Comparison of ENCODE assay signal across 9 mouse cellular contexts in the genomic region with DNA sequence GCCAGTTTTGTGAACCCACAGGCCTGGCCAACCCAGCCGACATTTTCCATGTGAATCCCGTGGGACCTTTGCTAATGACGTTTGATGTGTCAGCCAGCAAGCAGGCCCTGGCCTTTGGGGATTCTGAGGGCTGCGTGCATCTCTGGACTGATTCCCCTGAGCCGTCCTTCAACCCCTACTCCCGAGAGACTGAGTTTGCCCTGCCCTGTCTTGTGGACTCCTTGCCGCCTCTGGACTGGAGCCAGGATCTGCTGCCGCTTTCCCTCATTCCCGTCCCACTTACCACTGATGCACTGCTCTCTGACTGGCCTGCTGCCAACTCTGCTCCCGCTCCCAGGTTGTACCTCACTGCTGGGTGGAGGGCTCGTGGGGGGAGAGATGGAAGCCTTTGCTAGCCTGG. TPM values are rescaled to one million over a fixed set of nuclear protein-coding genes. Genes with fewer than 3 reads are reported as not detected.
DNase-seq lines count a peak whose midpoint lies in the region; ATAC-seq lines count a peak whose summit lies in the region.
"Had no signal": no experiment of that assay in that cellular context is flagged by ENCODE, and none has a peak within 500 bp of the region (broad histone marks: within the 10 kb centered on the region; RNA-seq: fewer than 3 reads in every experiment).

No protein-coding gene starts in this region.

- peak; percentile 28 for DNase-seq in kidney, adult 18-20 months
- DNase-seq in adrenal gland, postnatal 10 days: peak; percentile 83
- peak; percentile 10 for DNase-seq in lung, postnatal 36 days
- DNase-seq in thymus, postnatal 10 days (ENCODE audit: low spot score in 2 of 2): no peak
- no peak for DNase-seq in embryo, embryonic 10 days (ENCODE audit: low spot score)
- DNase-seq in liver, embryonic 11.5 days (ENCODE audit: low spot score): no peak

- no peak overlapping the region for H3K9ac ChIP-seq in kidney, embryonic 14.5 days (ENCODE audit: low read depth, low read length)
- peak overlapping the region; percentile 34; the same call in 1 of the 2 replicates for H3K9ac ChIP-seq in heart, embryonic 11.5 days (ENCODE audit: low read depth, low read length)
- no peak overlapping the region for H3K9ac ChIP-seq in liver, embryonic 11.5 days (ENCODE audit: low read depth, low read length)

- no peak overlapping the region for H3K4me2 ChIP-seq in kidney, embryonic 14.5 days (replicated peaks; ENCODE audit: low read depth, low read length)
- peak overlapping the region; percentile 48 for H3K4me2 ChIP-seq in heart, embryonic 11.5 days
- H3K4me2 ChIP-seq in liver, embryonic 11.5 days: no peak overlapping the region

- H3K9me3 ChIP-seq in kidney, embryonic 14.5 days (ENCODE audit: control insufficient read depth, low read length): no peaks in the 10 kb centered on the region
- no peaks in the 10 kb centered on the region for H3K9me3 ChIP-seq in heart, embryonic 11.5 days (replicated peaks; ENCODE audit: control insufficient read depth, low read length)
- H3K9me3 ChIP-seq in liver, embryonic 11.5 days (ENCODE audit: control insufficient read depth, low read length): no peaks in the 10 kb centered on the region

- H3K36me3 ChIP-seq in kidney, embryonic 14.5 days (ENCODE audit: control insufficient read depth, insufficient read depth, low read length): peaks cover 61% of the 10 kb centered on the region
- peaks cover 24% of the 10 kb centered on the region for H3K36me3 ChIP-seq in heart, embryonic 11.5 days (ENCODE audit: control insufficient read depth, insufficient read depth, low read length)
- H3K36me3 ChIP-seq in liver, embryonic 11.5 days (ENCODE audit: control insufficient read depth, insufficient read depth, low read length): peaks cover 24% of the 10 kb centered on the region

- H3K27ac ChIP-seq in kidney, embryonic 14.5 days (ENCODE audit: low read depth, low read length): no peak overlapping the region
- H3K27ac ChIP-seq in heart, embryonic 11.5 days (ENCODE audit: low read depth, low read length): peak overlapping the region; percentile 81
- H3K27ac ChIP-seq in liver, embryonic 11.5 days (ENCODE audit: low read depth, low read length): no peak overlapping the region

- H3K4me1 ChIP-seq in kidney, embryonic 14.5 days (ENCODE audit: control insufficient read depth, insufficient read depth, low read length): no peaks in the 10 kb centered on the region
- peaks cover 14% of the 10 kb centered on the region for H3K4me1 ChIP-seq in heart, embryonic 11.5 days (ENCODE audit: control insufficient read depth, insufficient read depth, low read length)
- no peaks in the 10 kb centered on the region for H3K4me1 ChIP-seq in liver, embryonic 11.5 days (replicated peaks; ENCODE audit: control insufficient read depth, insufficient read depth, low read length)

- no peak overlapping the region for H3K4me3 ChIP-seq in kidney, embryonic 14.5 days (ENCODE audit: low read length)
- H3K4me3 ChIP-seq in heart, embryonic 11.5 days (ENCODE audit: low read depth, low read length): no peak overlapping the region
- H3K4me3 ChIP-seq in liver, embryonic 11.5 days (ENCODE audit: low read depth, low read length): no peak overlapping the region
- H3K4me3 ChIP-seq: myocyte had no signal

- WGBS in kidney, embryonic 14.5 days: 73% methylated on average over 11 of the region's 11 CpGs
- 44% methylated on average over 11 of the region's 11 CpGs for WGBS in heart, embryonic 11.5 days (ENCODE audit: insufficient replicate concordance)
- whole genome bisulfite sequencing in liver, embryonic 11.5 days: 85% methylated on average over 11 of the region's 11 CpGs

- no peaks in the 10 kb centered on the region for H3K27me3 ChIP-seq in kidney, embryonic 14.5 days (ENCODE audit: control insufficient read depth, insufficient read depth, low read length)
- H3K27me3 ChIP-seq in heart, embryonic 11.5 days (ENCODE audit: control insufficient read depth, insufficient read depth, low read length): no peaks in the 10 kb centered on the region
- no peaks in the 10 kb centered on the region for H3K27me3 ChIP-seq in liver, embryonic 11.5 days (replicated peaks; ENCODE audit: control insufficient read depth, insufficient read depth, low read length)

- no peak for ATAC-seq in kidney, embryonic 14.5 days (ENCODE audit: low FRiP score, low TSS enrichment)
- ATAC-seq in heart, embryonic 11.5 days (replicated peaks; ENCODE audit: insufficient number of reproducible peaks, low FRiP score, low TSS enrichment): peak; percentile 75
- ATAC-seq in liver, embryonic 11.5 days (replicated peaks; ENCODE audit: low FRiP score): no peak

RNA-seq across cellular contexts. Expression of gene Pan2, which starts 7.0 kb away (rescaled TPM):
- polyA plus RNA-seq in kidney, embryonic 14.5 days (2014; fragmentation: Nextera tagmentation; extraction: Ambion mirVana): 32.6 and 44.0 TPM in 2 replicates
- 10 to 100 TPM; 24.0 to 32.8 TPM for total RNA-seq in adrenal gland, postnatal 10 days (2021)
- 25.9 and 27.7 TPM in 2 replicates for polyA plus RNA-seq in heart, embryonic 11.5 days (2014; fragmentation: Nextera tagmentation; extraction: Ambion mirVana)
- polyA plus RNA-seq in liver, embryonic 11.5 days (2014; fragmentation: Nextera tagmentation; extraction: Ambion mirVana): 27.8 and 29.9 TPM in 2 replicates

RNA-seq across cellular contexts. Expression of gene Il23a, which starts 11.6 kb away (rescaled TPM):
- polyA plus RNA-seq in kidney, embryonic 14.5 days (2014; fragmentation: Nextera tagmentation; extraction: Ambion mirVana): 0.24 and 0.29 TPM in 2 replicates
- under 1 TPM in 1 of 2 experiments, not detected in 1; 0.27 TPM for total RNA-seq in adrenal gland, postnatal 10 days (2021)
- polyA plus RNA-seq in heart, embryonic 11.5 days (2014; fragmentation: Nextera tagmentation; extraction: Ambion mirVana): 0.86 and 0.89 TPM in 2 replicates
- polyA plus RNA-seq in liver, embryonic 11.5 days (2014; fragmentation: Nextera tagmentation; extraction: Ambion mirVana): 0.12 and 0.22 TPM in 2 replicates

RNA-seq across cellular contexts. Expression of gene Cnpy2, which starts 12.1 kb away (rescaled TPM):
- polyA plus RNA-seq in kidney, embryonic 14.5 days (2014; fragmentation: Nextera tagmentation; extraction: Ambion mirVana): 347 and 389 TPM in 2 replicates
- 100 to 1,000 TPM; 149 to 165 TPM for total RNA-seq in adrenal gland, postnatal 10 days (2021)
- polyA plus RNA-seq in heart, embryonic 11.5 days (2014; fragmentation: Nextera tagmentation; extraction: Ambion mirVana): 206 and 224 TPM in 2 replicates
- 195 and 221 TPM in 2 replicates for polyA plus RNA-seq in liver, embryonic 11.5 days (2014; fragmentation: Nextera tagmentation; extraction: Ambion mirVana)

RNA-seq across cellular contexts. Expression of gene Cs, which starts 27.4 kb away (rescaled TPM):
- 135 and 225 TPM in 2 replicates for polyA plus RNA-seq in kidney, embryonic 14.5 days (2014; fragmentation: Nextera tagmentation; extraction: Ambion mirVana)
- total RNA-seq in adrenal gland, postnatal 10 days (2021): 1,000 to 10,000 TPM; 1,048 to 1,207 TPM
- 424 and 466 TPM in 2 replicates for polyA plus RNA-seq in heart, embryonic 11.5 days (2014; fragmentation: Nextera tagmentation; extraction: Ambion mirVana)
- 255 and 280 TPM in 2 replicates for polyA plus RNA-seq in liver, embryonic 11.5 days (2014; fragmentation: Nextera tagmentation; extraction: Ambion mirVana)

RNA-seq across cellular contexts. Expression of gene Stat2, which starts 39.8 kb away (rescaled TPM):
- polyA plus RNA-seq in kidney, embryonic 14.5 days (2014; fragmentation: Nextera tagmentation; extraction: Ambion mirVana): 8.4 and 11.8 TPM in 2 replicates
- 10 to 100 TPM; 17.4 to 27.5 TPM for total RNA-seq in adrenal gland, postnatal 10 days (2021)
- 8.6 and 11.0 TPM in 2 replicates for polyA plus RNA-seq in heart, embryonic 11.5 days (2014; fragmentation: Nextera tagmentation; extraction: Ambion mirVana)
- 12.5 and 14.9 TPM in 2 replicates for polyA plus RNA-seq in liver, embryonic 11.5 days (2014; fragmentation: Nextera tagmentation; extraction: Ambion mirVana)

Comparison
In these comparisons a context has a peak if more than half of its experiments do, and no peak if none do; other contexts are left out.
1. DNase-seq: peak in kidney, adult 18-20 months (single experiment), adrenal gland, postnatal 10 days (single experiment) and lung, postnatal 36 days (single experiment); none in thymus, postnatal 10 days (0 of 2), embryo, embryonic 10 days (single experiment) and liver, embryonic 11.5 days (single experiment).